Mouse (Mus musculus): ENCODE data around the gene Rpl23. TPM values are rescaled to one million over a fixed set of nuclear protein-coding genes. Genes with fewer than 3 reads are reported as not detected.

Rpl23 gene
- polyA plus RNA-seq, 1 experiment from 2014 or later = 409 TPM

GRCm38 (mm10) chr11:97775808-97776496, 6.3 kb downstream of the Rpl23 start, which contains the start of gene 1700001P01Rik:
1700001P01Rik (minus strand) TSS chr11:97775918.
- peaks cover 9% of the 10 kb centered on the region for H3K4me1 ChIP-seq (ENCODE audit: insufficient read depth)
- no peaks in the 10 kb centered on the region for H3K9me3 ChIP-seq (ENCODE audit: low read length)
- no peaks in the 10 kb centered on the region for H3K27me3 ChIP-seq (ENCODE audit: insufficient read depth, low read length)
- no peak for ATAC-seq
- TF ChIP-seq EP300 (IDR thresholded peaks at IDR 0.05; ENCODE audit: low read depth) = no peak
- no peak for TF ChIP-seq CTCF (IDR thresholded peaks at IDR 0.05; ENCODE audit: low read depth)
- H3K9ac ChIP-seq (replicated peaks) = no peak within 1 kb of the TSS
- no peak within 1 kb of the TSS for H3K4me2 ChIP-seq (ENCODE audit: low read depth, low read length)
- no peak for DNase-seq
- H3K4me3 ChIP-seq (ENCODE audit: low read depth, low read length) = no peak within 1 kb of the TSS
- H3K36me3 ChIP-seq (replicated peaks; ENCODE audit: insufficient read depth, low read length) = peaks cover 43% of the 10 kb centered on the region
- H3K27ac ChIP-seq (ENCODE audit: low read depth) = peak within 1 kb of the TSS; percentile 44
- 57% methylated on average over 17 of the region's 17 CpGs for WGBS (ENCODE audit: insufficient replicate concordance)

- 78% methylated on average over 13 of the region's 13 CpGs for WGBS (ENCODE audit: insufficient replicate concordance)
- no peak for DNase-seq
- Histone ChIP-seq H3K9ac (replicated peaks) (no peak overlapping the region), H3K4me1 (ENCODE audit: insufficient read depth) (peaks cover 4% of the 10 kb centered on the region), H3K4me3 (ENCODE audit: low read depth, low read length) (no peak overlapping the region), H3K36me3 (replicated peaks; ENCODE audit: insufficient read depth, low read length) (peaks cover 36% of the 10 kb centered on the region), H3K27me3 (ENCODE audit: insufficient read depth, low read length) (no peaks in the 10 kb centered on the region), H3K27ac (ENCODE audit: low read depth) (no peak overlapping the region), H3K9me3 (ENCODE audit: low read length) (no peaks in the 10 kb centered on the region), H3K4me2 (ENCODE audit: low read depth, low read length) (no peak overlapping the region)
- no peak for TF ChIP-seq CTCF (IDR thresholded peaks at IDR 0.05; ENCODE audit: low read depth)
- no peak for TF ChIP-seq EP300 (IDR thresholded peaks at IDR 0.05; ENCODE audit: low read depth)
- no peak for ATAC-seq
Measured at GRCm38 (mm10) chr11:97775186-97775585, 7.1 kb downstream of the Rpl23 start.

- H3K9ac ChIP-seq (replicated peaks) = no peak overlapping the region
- no peaks in the 10 kb centered on the region for H3K9me3 ChIP-seq (ENCODE audit: low read length)
- ATAC-seq (no peak), DNase-seq (no peak)
- no peak overlapping the region for H3K4me3 ChIP-seq (ENCODE audit: low read depth, low read length)
- H3K4me2 ChIP-seq (ENCODE audit: low read depth, low read length) = no peak overlapping the region
- peaks cover 2% of the 10 kb centered on the region; the same call in 1 of the 2 replicates for H3K36me3 ChIP-seq (replicated peaks; ENCODE audit: insufficient read depth, low read length)
- H3K4me1 ChIP-seq (ENCODE audit: insufficient read depth) = peaks cover 3% of the 10 kb centered on the region; the same call in 1 of the 2 replicates
- 72% methylated on average over 14 of the region's 14 CpGs for WGBS (ENCODE audit: insufficient replicate concordance)
- H3K27me3 ChIP-seq (ENCODE audit: insufficient read depth, low read length) = no peaks in the 10 kb centered on the region
- H3K27ac ChIP-seq (ENCODE audit: low read depth) = no peak overlapping the region
- TF ChIP-seq CTCF (IDR thresholded peaks at IDR 0.05; ENCODE audit: low read depth) (no peak), EP300 (IDR thresholded peaks at IDR 0.05; ENCODE audit: low read depth) (no peak)
Measured at GRCm38 (mm10) chr11:97771410-97771809, 10.8 kb downstream of the Rpl23 start.

- ATAC-seq = no peak
- H3K9me3 ChIP-seq (ENCODE audit: low read length) = no peaks in the 10 kb centered on the region
- no peak overlapping the region for H3K4me2 ChIP-seq (ENCODE audit: low read depth, low read length)
- H3K4me3 ChIP-seq (ENCODE audit: low read depth, low read length) = no peak overlapping the region
- no peak for DNase-seq
- peaks cover 13% of the 10 kb centered on the region; the same call in 1 of the 2 replicates for H3K4me1 ChIP-seq (ENCODE audit: insufficient read depth)
- no peak overlapping the region for H3K27ac ChIP-seq (ENCODE audit: low read depth)
- 25% methylated on average over 2 of the region's 2 CpGs for WGBS (ENCODE audit: insufficient replicate concordance)
- H3K27me3 ChIP-seq (ENCODE audit: insufficient read depth, low read length) = no peaks in the 10 kb centered on the region
- H3K36me3 ChIP-seq (replicated peaks; ENCODE audit: insufficient read depth, low read length) = no peaks in the 10 kb centered on the region
- TF ChIP-seq CTCF (IDR thresholded peaks at IDR 0.05; ENCODE audit: low read depth) (no peak), EP300 (IDR thresholded peaks at IDR 0.05; ENCODE audit: low read depth) (no peak)
- H3K9ac ChIP-seq (replicated peaks) = no peak overlapping the region
Measured at GRCm38 (mm10) chr11:97769704-97770103, 12.5 kb downstream of the Rpl23 start.

GRCm38 (mm10) chr11:97766154-97766881, 15.9 kb downstream of the Rpl23 start, which contains the start of gene Cwc25:
Cwc25 (minus strand) TSS chr11:97766556.
- Histone ChIP-seq H3K9me3 (ENCODE audit: low read length) (no peaks in the 10 kb centered on the region), H3K4me1 (ENCODE audit: insufficient read depth) (peaks cover 13% of the 10 kb centered on the region; the same call in 1 of the 2 replicates), H3K27ac (ENCODE audit: low read depth) (peak within 1 kb of the TSS; percentile 91), H3K4me2 (ENCODE audit: low read depth, low read length) (peak within 1 kb of the TSS; percentile 94), H3K36me3 (replicated peaks; ENCODE audit: insufficient read depth, low read length) (peaks cover 19% of the 10 kb centered on the region), H3K27me3 (ENCODE audit: insufficient read depth, low read length) (no peaks in the 10 kb centered on the region), H3K9ac (replicated peaks) (peak within 1 kb of the TSS; percentile 97), H3K4me3 (ENCODE audit: low read depth, low read length) (peak within 1 kb of the TSS; percentile 94)
- peak; percentile 51; the same call in 1 of the 2 replicates for TF ChIP-seq EP300 (IDR thresholded peaks at IDR 0.05; ENCODE audit: low read depth)
- no peak for TF ChIP-seq CTCF (IDR thresholded peaks at IDR 0.05; ENCODE audit: low read depth)
- DNase-seq = peak; percentile 96
- peak; percentile 98 for ATAC-seq
- under 1% methylated on average over 38 of the region's 38 CpGs for WGBS (ENCODE audit: insufficient replicate concordance)

- no peaks in the 10 kb centered on the region for H3K27me3 ChIP-seq (ENCODE audit: insufficient read depth, low read length)
- H3K27ac ChIP-seq (ENCODE audit: low read depth) = no peak overlapping the region
- H3K4me1 ChIP-seq (ENCODE audit: insufficient read depth) = peaks cover 10% of the 10 kb centered on the region; the same call in 1 of the 2 replicates
- H3K9me3 ChIP-seq (ENCODE audit: low read length) = no peaks in the 10 kb centered on the region
- peaks cover 40% of the 10 kb centered on the region for H3K36me3 ChIP-seq (replicated peaks; ENCODE audit: insufficient read depth, low read length)
- H3K9ac ChIP-seq (replicated peaks) = no peak overlapping the region
- DNase-seq (no peak), ATAC-seq (no peak)
- no peak overlapping the region for H3K4me3 ChIP-seq (ENCODE audit: low read depth, low read length)
- no peak for TF ChIP-seq EP300 (IDR thresholded peaks at IDR 0.05; ENCODE audit: low read depth)
- TF ChIP-seq CTCF (IDR thresholded peaks at IDR 0.05; ENCODE audit: low read depth) = peak; percentile 45
- H3K4me2 ChIP-seq (ENCODE audit: low read depth, low read length) = no peak overlapping the region
Measured at GRCm38 (mm10) chr11:97761638-97762037, 20.6 kb downstream of the Rpl23 start.

Measured in liver, postnatal 0 days (tissue).